Mouse (Mus musculus) gastrocnemius, adult 8-10 months (tissue): Measurements from ENCODE around the gene Ift22. TPM values are rescaled to one million over a fixed set of nuclear protein-coding genes. Genes with fewer than 3 reads are reported as not detected.

Experiments used
- DNase-seq, 2 experiments: peaks; one replicate each; pipeline ENCODE4 v3.0.0; 2022; ENCODE audit warnings: low spot score in 2 of 2
- total RNA-seq, 4 experiments: library from RNA; stranded (reverse); gene quantifications; 2 replicates each; pipeline ENCODE4 v1.2.4; 2022

Gene Ift22
- 1 to 10 TPM; 4.7 to 6.6 (median 5.5) TPM for total RNA-seq

DNA sequence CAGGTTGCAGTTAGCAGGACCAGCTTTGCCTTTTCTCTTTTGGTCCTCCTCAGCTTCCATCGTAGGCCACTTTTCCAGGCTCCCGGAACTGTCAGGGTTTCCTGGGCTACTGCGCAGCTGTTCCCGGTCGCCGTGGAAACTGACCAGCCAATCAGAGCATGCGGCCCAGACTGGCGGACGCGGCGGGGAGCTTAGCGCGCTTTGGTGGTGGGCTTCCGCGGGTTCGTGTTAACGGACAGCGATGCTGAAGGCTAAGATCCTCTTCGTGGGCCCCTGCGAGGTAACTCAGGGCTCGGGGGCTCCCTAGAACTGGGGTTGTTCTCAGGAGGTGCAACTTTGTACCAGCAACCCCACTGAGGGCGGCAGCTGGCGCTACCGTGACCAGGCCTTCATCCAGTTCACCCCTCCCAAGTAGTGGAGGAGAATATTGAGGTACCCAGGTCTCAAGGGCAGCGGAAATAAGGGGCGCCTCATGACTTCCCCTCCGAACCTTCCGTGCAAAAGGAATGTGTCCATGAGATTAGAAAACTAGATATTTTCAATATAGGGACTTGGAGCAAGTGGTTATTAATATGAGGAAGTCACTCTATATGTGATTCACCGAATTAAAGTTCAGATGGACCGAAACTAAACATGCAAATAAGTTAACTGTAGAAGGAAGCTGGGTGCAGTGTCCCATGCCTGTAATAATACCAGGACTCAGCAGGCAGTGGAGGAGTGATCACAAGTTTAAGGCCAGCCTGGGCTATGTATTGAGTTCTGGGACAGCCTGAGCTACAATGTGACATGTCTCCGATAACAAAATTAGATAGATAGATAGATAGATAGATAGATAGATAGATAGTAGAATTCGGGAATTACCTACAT lies at the start of gene Ift22:
Gene Ift22, plus strand, starts transcription at position 160 of the 867 bp plus-strand sequence.
- peak; percentile 80 to 83 for DNase-seq

DNA sequence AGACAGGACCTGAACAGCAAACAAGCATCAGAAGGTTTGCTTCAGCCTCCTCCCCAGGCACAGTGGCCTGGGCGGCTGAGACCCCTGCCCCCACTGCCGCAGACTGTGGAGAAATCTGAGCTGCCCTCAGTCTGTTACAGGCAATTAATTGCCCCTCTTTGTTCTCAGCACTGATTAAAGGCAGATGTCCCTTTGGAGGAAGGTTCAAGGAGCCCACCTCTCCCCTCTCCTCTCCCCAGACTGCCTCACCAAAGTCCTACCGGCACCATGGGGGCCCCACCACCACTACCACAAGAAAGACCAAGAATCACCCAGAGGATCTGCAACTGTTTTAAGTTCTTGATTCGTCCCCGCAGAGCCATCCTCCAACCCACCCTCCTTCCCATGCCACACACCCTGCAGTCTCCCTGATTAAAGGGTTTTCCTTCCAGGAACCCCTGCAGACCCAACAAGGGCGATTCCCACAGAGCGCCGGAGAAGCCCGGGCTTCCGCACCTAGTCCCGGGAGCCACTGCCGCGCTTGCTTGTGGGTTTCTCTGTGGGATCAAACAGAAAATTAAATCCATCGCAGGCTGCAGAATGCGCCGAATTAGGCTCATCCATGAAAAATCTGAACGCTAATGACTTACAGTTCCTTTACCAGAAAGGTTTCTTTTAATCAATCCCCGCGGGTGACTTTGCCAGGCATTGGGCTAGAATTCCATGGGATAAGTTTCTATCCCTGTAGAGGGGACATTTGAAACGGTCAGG lies 46.6 kb upstream of the Ift22 start:
- no peak for DNase-seq

DNA sequence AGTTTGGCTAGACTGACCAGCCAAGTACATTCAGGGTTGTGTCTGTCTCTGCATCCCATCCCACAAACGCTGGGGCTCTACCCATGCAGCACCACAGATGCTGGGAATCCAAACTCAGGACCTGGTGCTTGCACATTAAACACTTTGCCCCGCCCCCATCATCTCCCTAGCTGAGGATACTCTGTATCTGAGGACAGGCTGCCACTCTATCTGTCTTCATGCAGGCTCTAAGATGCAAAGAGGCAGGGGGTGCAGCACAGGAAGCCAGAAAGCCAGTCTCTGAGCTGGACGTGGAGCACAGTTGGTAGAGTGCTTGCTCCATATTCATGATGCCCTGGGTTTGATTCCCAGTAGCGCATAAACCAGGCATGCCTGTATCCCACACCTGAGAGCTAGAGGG lies 45.1 kb upstream of the Ift22 start:
- DNase-seq = no peak

DNA sequence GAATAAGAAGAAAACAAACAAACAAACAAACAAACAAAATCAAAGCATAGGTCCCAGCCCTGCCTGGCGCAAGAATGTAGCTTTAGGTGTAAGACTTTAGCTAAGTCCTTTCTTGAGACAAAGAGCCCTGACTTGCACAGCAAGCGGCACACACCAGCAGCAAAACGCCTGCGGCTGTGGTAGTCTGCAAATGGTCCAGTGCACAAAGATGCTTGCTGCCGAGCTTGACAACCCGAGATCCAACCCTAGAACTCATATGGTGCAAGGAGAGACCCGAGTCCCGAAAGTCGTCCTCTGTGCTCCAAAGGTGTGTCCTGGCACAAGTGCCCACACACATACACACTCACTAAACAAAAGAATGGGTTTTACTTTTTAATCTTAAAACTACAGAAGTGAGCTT lies 44.7 kb upstream of the Ift22 start:
- no peak for DNase-seq

DNA sequence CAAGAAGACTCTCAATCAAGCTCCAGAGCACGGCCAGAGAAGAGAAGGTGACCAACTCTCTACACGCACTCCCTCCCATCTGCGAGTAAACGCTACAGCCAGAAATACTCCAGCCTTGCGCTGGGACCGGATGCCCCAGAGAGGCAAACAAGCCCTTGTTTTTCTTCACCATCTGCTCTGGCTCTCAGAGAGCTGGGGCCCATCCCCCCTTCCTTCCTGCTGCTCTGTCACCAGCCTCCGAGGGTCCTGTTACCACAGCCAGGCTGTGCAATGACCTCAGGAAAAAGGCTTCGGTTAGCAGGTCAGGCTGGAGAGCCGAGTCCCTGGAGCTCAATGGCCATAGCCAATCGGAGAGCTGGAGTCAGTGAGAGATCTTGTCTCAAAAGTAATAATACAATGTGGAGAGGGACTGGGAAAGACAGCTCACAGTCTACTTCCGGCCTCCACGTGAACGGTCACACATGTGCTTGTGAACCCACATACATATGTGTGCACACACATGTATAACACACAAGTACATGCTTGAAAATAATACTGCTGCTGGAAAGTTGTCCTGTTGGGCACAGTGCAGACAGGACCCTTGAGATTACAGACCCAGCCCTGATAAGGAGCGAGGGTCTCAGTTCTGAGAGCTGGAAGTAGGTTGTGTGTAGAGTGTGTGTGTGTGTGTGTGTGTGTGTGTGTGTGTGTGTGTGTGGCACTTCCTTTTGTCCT lies 43.8 kb upstream of the Ift22 start:
- DNase-seq = peak; percentile 12 to 22

DNA sequence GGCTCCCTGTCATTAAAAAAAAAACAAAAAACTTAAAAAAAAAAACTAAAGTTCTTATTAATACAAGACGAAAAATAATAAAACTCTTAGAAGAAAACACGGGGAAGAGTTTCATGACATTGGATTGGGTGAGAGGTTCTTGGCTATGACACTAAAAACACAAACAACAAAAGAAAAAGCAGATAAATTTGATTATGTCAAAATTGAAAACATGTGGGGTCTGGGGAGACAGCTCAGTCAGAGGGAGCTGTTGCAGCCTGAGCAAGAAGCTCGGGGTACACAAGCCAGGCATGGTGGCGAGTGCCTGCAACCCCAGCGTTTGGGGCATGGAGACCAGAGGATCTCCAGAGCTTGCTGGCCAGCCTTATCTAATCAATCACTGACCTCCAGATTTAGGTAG lies 40.2 kb upstream of the Ift22 start:
- DNase-seq = no peak

DNA sequence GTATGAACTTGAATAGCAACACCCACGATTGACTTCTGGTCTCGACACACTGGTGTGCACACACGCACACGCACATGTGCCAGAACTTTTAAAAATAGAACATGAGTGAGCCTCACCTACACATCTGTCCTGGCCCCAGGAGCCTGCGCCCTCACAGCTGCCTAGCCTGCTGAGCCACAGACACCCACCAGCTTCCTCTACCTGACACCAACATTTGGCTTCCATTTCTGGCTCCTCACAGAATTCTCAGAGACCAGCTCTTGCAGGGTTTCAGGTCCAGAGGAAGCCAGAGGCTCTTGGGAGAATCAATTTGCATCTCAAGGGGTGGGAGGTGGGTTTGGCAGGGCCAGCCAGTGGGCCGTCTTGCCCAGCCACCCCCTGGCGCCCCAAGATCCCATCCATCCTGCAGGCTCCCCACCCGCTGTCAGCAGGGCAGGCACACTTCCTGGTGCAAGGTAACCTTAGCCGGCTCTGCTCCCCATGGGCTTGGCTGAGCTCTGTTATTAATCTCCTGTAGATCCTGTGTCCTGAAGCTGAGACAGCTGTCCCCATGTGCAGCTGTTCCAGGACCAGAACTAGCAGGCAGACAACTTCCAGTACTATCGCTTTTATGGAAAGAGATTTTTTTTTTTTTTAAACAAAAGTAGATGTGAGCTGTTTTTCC lies 38.4 kb upstream of the Ift22 start:
- DNase-seq = peak; percentile 39 to 53

DNA sequence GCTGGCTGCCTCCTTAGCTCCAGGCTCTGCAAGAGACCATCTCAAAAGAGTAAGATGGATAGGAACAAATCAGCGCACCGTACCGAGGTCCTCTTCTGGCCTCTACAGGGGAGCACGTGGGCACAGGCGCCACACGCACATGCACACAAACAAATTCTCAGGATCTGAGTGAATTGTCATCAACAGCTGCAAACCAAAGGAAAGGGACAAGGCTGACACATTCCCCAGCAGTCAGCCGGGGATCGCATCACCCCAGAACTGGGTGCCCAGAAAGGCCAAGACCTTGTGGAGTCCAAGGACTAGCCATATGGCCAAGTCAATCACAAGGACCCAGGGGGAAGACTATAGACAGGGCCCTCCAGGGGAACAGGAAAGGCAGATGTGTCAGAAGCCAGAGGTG lies 35.5 kb upstream of the Ift22 start:
- DNase-seq = peak; percentile 11 to 24

DNA sequence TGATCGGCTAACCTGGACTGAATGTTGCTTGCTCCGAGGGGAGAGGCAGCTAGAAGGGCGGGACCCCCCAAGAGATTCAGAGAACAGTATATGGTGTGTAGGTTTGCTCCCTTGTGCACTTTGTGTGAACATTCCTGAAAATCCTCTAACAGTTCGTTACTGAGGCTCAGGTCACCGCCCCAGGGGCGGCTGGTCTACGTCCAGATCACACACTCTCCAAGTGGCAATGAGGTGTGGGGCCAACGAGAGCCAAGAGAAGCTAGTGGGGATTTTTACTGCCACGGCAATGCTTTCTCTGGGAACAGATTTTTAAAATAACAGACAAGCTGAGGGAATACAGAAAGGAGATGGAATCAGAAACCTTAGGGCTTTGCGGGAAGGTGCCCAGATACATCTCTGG lies 33.7 kb upstream of the Ift22 start:
- DNase-seq = no peak

DNA sequence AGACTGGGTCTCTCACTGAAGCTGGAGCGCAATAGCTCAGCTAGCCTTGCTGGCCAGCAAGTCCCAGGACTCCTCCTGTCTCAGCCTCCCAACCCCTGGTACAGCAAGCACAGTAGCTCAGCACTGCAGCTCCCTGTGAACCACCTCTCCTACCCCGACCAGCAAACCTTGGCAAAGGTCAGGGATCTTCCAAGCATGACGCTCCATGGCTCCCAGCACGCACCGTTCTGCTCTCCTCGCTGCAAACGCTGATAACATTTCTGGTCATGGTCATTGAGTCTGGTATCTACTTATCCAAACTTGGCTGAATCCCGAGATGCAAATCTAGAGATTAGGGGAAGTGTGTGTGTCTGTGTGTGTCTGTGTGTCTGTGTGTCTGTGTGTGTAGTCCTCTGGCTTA lies 27.8 kb upstream of the Ift22 start:
- DNase-seq = no peak

DNA sequence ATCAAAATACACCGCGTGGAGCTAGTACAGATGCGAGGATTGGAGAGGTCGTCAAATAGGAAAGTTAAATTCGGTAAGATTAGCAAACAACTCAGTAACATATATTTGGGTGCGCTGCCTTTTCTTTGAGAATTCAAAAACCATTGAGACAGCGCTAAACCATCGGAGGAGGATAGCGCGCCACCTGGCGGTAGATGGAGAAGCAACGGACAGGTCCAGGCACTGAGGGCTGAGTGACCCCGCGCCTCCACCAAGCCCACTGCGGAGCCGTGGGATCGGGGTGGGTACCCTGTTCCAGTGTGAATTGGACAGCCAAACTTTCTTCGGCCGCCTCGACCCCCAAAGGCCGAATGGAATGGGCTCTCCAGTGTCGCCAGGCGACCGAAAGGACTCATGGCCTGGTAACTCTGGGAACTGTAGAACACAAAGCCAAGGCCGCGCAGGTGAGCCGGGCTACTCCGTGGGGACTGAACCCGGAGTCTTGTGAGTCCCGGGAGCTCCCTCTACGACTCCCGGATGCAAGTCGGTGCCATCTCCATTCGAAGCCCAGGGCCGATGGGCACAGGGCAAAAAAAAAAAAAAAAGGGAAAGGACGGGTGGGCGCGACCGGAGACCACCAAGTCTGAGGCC lies 26.5 kb upstream of the Ift22 start:
- peak; percentile 38 to 56 for DNase-seq

DNA sequence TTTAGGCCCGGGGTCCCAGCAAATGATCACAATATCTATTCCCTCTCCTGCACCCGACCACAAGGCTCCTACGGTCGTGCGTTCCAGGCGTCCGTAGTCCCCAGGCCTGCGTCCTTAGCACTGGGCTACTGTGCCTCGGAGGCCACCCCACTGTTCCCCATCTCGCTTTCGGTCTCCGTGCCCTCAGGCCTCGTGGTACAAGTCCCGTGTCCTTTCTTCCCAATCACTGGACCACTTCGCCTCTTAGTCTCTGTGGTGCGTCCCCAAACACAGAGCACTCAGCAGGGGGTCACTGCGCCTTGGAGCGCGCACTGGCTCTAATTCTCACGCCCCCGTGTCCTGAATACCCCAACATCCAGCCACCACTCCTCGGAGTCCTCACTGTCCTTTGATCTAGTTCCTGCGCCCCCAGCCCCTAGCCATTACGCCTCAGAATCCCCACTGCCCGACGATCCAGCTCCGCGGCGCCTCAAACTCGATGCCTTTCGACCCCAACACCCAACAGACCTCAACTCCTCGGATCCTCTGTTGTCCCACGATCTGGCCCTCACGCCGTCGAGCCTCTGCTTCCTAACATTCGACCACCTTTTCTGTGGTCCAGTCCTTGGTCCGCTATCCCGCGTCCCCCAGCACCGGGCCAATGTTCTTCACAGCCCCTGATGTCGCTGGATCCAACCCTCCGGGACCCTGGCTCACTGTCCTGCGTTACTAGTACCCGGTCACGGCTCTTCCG lies 25.7 kb upstream of the Ift22 start:
- no peak for DNase-seq

DNA sequence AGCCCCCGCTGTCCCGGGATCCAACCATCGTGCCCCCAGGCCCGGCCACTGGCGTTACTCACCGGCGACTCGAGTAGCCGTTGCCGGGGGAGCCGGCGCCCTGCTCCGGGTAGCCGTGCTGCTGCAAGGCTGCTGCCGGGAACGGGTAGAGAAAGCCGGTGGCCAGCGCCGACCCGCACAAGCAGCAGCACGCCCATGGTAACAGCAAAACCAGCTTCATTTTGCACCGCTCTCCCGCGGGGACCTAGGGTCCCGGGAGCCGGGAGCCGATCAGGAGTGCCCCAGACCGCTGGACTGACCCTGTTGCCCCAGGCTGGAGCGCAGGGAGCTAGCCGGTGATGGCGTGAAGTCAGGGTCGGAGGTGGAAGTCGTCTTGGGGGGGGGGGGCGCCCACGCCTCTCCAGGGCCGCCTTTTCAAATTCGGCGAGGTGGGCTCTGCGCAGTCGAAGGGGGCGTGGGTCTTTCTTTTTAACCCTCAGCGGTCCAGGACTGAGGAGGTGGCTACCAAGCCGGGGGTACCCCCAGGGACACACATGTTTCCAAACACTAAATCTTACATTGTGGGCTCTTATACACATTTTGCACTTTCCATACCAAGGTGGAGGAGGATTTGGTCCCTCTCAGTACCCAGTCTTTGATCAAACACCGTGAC lies 25.0 kb upstream of the Ift22 start, which contains the start of gene Col26a1:
Gene Col26a1, minus strand, starts transcription at position 422 of the 652 bp plus-strand sequence.
- no peak for DNase-seq

DNA sequence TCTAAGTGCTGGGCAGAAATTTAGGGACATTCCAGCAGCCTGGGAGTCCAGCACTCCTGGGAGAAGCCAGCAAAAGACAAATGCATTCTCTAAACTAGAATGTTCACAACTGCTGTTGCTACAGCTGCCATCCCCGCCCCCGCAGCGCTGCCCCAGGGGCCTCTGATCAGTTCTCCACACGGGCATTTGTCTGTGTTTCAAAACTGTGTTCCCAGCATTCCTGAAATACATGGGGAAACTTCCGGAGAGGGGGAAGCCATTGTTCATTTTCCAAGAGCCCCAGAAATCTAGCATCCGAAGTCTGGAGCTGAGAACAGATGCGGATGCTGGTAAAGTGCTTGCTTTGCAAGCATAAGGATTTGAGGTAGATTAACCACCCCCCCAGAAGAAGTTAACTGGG lies 21.0 kb upstream of the Ift22 start:
- no peak for DNase-seq

DNA sequence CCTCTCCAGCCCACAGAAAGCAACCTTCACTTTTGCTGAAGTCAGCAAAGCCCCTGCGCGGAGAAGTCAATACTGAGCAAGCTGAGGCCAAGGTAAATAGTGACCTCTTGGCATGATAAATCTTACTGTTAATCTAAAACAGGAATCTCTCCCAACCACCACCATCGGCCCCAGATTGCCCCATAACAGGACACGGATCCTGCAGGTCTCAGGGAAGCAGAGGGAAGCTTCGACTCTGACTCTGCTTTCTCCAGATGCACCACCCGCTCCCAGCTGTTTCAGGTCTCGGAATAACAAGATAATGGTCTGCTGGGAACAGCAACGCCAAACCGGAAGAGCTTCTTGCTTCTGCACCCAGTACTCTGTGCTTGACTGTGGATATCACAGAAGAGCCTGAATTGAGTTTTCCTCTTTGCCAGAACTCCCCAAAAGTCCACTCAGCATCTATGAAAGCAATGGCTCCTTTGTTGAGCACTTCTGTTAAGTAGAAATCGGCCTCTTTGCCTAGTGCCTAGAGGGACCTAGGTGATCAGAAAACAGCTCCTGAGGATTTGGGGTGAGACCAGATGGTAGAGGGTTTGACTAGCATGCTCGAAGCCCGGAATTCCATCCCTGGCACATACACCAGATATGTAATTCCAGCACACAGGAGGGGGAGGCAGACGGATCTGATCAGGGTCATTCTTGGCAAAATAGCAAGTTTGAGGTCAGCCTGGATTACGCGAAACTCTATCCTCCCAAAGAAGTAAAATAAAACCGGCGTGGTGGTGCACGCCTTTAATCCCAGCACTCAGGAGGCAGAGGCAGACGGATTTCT lies 19.2 kb upstream of the Ift22 start:
- DNase-seq = no peak

DNA sequence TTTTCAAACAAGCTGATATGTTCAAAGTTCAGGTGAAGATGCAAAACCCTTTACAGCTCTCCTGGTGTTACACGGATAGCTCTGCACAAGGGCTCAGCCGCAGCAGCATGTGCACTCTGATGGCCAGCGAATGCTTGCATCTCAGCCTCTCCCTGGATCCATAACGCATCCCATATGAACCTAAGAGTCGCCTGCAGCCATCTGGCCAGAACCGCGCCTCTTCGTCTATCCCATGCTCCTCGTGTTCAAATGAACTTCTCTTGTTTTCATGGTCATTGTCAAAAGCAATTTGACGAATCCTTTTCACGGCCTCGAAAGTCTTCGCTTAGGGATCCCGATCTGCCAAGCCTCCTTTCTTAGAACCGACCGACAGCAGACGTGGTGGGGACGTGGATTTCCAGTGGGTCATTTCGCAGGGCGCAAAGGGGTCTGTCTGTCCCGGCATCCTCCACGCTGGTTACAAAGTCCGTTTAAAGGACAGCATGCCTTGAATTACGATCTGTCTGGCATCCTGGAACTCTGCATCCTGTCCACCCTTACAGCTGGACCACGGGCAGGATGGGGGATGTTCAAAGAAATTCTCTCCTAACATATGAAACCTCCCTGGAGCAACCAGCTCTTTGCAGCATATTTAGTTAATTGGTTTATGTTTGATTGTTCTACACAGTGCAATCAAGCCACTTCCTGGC lies 13.0 kb upstream of the Ift22 start:
- DNase-seq = no peak

DNA sequence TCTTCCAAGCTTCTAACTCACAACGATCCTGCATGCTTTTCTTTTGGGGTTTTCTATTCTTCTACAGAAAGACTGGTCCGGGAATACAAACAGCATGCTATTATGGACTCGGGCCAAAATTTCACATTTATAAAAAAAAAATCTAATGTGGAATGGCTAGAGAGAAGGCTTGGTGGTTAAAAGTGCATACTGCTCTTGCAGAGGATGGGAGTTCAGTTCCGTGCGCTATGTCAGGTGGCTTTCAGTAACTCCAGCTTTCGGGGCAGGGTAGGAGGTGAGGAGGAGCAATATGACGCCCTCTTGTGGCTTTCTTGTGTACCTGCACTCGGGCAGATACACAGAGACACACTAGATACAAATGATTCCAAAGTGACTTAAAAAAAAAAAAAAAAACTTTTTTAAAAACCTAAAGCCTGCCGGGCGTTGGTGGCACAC lies 12.4 kb upstream of the Ift22 start:
- DNase-seq = no peak

DNA sequence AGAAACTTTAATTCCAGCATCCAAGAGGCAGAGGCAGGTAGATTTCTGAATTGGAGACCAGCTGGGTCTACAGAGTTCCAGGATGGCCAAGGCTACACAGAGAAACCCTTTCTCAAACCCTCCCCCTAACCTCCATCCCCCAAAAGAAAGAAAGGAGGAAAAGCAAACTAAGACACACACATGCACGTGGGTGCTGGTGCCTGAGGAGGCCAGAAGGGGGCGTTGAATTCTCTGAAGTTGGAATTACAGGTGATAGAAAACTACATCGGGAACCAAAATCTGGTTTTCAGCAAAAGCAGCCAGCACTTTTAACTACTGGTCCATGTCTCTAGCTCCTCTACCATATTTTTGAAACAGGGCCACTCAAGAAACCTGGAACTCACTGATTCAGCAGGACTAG lies 3.3 kb upstream of the Ift22 start:
- DNase-seq = no peak
